Mouse (Mus musculus): Measurements from ENCODE around the gene Naa80. TPM values are rescaled to one million over a fixed set of nuclear protein-coding genes. Genes with fewer than 3 reads are reported as not detected.
"Not testable (repeated sequence)": the region's sequence is repeated elsewhere in the genome, so short reads cannot be mapped to it uniquely, and the experiment has no call there.

Naa80 gene
- polyA plus RNA-seq, 1 experiment = 46.3 TPM

DNA sequence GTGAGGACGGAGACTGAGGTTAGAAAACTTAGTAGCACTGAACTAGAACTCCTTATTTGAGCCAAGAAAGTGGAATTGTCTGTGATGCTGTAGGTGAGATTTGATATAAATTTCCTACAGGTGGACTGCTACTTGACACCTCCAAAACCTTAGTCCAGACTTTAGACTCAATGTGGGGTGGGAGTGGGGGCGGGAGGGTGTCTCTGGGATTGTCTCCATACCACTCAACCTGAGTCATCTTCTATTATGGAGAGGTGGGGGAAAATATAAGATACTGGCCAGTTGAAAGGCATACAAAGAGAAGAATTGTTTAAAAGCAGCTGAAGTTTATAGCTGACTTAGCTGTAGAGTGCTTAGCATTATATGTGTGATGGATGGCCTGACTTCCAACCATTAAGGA, 23.0 kb upstream of the Naa80 start:
- WGBS = 19% methylated on average over 2 of the region's 2 CpGs
- H3K27ac ChIP-seq (ENCODE audit: insufficient read depth, low read depth, low read length) = peak overlapping the region; percentile 98
- peaks cover 14% of the 10 kb centered on the region for H3K4me1 ChIP-seq (ENCODE audit: control insufficient read depth, insufficient read depth, insufficient read length, low read length)
- no peaks in the 10 kb centered on the region for H3K27me3 ChIP-seq (ENCODE audit: control insufficient read depth, insufficient read depth, low read length)
- TF ChIP-seq CTCF (IDR thresholded peaks at IDR 0.05; ENCODE audit: extremely low read depth, insufficient read length, insufficient replicate concordance, low read depth, low read length) (no peak), POLR2A (IDR thresholded peaks at IDR 0.05; ENCODE audit: low read depth, low read length) (no peak)
- H3K4me3 ChIP-seq (ENCODE audit: low read depth, low read length) = peak overlapping the region; percentile 79
- H3K36me3 ChIP-seq (ENCODE audit: control insufficient read depth, insufficient read depth, low read length) = peaks cover 35% of the 10 kb centered on the region

DNA sequence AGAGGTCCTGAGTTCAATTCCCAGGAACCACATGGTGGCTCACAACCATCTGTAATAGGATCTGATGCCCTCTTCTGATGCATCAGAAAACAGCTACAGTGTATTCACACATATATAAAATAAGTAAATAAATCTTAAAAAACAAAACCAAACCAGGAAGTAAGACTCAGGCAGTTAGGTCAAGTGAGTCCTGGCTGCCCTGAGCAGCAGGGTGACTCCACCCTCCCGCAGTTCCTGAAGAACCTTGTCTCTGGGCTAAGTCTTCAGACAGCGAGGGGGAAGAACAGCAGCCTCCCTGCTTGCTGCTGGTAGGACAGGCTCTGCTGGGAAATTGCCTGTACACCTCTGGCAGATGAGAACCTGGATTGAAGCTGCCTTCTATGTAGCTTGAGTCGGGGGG, 22.3 kb upstream of the Naa80 start:
- peaks cover 41% of the 10 kb centered on the region for H3K36me3 ChIP-seq (ENCODE audit: control insufficient read depth, insufficient read depth, low read length)
- peak overlapping the region; percentile 98 for H3K27ac ChIP-seq (ENCODE audit: insufficient read depth, low read depth, low read length)
- H3K4me1 ChIP-seq (ENCODE audit: control insufficient read depth, insufficient read depth, insufficient read length, low read length) = peaks cover 10% of the 10 kb centered on the region
- H3K27me3 ChIP-seq (ENCODE audit: control insufficient read depth, insufficient read depth, low read length) = no peaks in the 10 kb centered on the region
- 25% methylated on average over 3 of the region's 3 CpGs for WGBS
- peak overlapping the region; percentile 48 for H3K4me3 ChIP-seq (ENCODE audit: low read depth, low read length)
- no peak for TF ChIP-seq CTCF (IDR thresholded peaks at IDR 0.05; ENCODE audit: extremely low read depth, insufficient read length, insufficient replicate concordance, low read depth, low read length)
- TF ChIP-seq POLR2A (IDR thresholded peaks at IDR 0.05; ENCODE audit: low read depth, low read length) = peak; percentile 32; the same call in 1 of the 2 replicates

- WGBS = under 1% methylated on average over 46 of the region's 46 CpGs
- peak within 1 kb of the TSS; percentile 50 for H3K27ac ChIP-seq (ENCODE audit: insufficient read depth, low read depth, low read length)
- peaks cover 19% of the 10 kb centered on the region for H3K4me1 ChIP-seq (ENCODE audit: control insufficient read depth, insufficient read depth, insufficient read length, low read length)
- H3K36me3 ChIP-seq (ENCODE audit: control insufficient read depth, insufficient read depth, low read length) = peaks cover 47% of the 10 kb centered on the region
- peak; percentile 69 for TF ChIP-seq POLR2A (IDR thresholded peaks at IDR 0.05; ENCODE audit: low read depth, low read length)
- no peak for TF ChIP-seq CTCF (IDR thresholded peaks at IDR 0.05; ENCODE audit: extremely low read depth, insufficient read length, insufficient replicate concordance, low read depth, low read length)
- H3K4me3 ChIP-seq (ENCODE audit: low read depth, low read length) = peak within 1 kb of the TSS; percentile 90
- no peaks in the 10 kb centered on the region for H3K27me3 ChIP-seq (ENCODE audit: control insufficient read depth, insufficient read depth, low read length)
Observed at GRCm38 (mm10) chr9:107563029-107563581, 15.6 kb upstream of the Naa80 start, which contains the start of gene Tusc2. Gene Tusc2 (plus strand): TSS chr9:107563255.

- 45% methylated on average over 5 of the region's 5 CpGs for WGBS
- H3K27me3 ChIP-seq (ENCODE audit: control insufficient read depth, insufficient read depth, low read length) = not testable (repeated sequence)
- H3K4me3 ChIP-seq (ENCODE audit: low read depth, low read length) = peak overlapping the region; percentile 27
- peaks cover 25% of the 10 kb centered on the region for H3K36me3 ChIP-seq (ENCODE audit: control insufficient read depth, insufficient read depth, low read length)
- peaks cover 28% of the 10 kb centered on the region for H3K4me1 ChIP-seq (ENCODE audit: control insufficient read depth, insufficient read depth, insufficient read length, low read length)
- peak overlapping the region; percentile 99 for H3K27ac ChIP-seq (ENCODE audit: insufficient read depth, low read depth, low read length)
Observed at GRCm38 (mm10) chr9:107565556-107565955, 13.1 kb upstream of the Naa80 start.

DNA sequence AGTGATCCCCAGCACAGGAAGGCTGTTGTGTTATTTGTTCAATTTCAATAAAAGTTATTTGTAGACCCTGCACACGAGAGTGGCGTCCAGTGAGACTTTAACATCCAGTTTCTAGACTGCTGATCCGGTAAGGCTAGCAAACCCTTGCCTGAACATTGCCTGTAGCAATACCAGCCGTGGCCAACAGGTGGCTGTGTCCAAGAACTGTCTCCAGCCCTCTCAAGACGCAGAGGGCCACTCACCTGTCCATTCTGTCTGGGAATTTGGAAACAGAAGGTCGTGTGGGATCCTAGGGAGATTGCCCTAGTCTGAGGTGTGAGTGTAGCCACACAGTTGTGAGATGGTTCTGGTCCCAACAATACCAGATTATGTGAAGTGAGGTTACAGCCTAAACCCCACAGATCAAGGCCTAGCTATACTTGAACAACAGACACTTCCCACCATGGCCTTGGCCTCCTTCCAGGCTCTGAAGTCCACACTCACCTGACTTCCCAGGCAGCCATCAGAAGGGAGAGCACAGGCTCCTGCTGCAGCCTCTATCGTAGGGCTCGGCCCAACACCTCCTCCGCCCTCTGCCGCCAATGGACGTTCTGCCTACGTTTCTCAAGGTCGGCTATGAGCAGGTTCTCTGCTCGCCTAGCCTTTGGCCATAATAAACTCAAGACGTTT, 12.5 kb upstream of the Naa80 start:
- Histone ChIP-seq H3K27me3 (ENCODE audit: control insufficient read depth, insufficient read depth, low read length) (no peaks in the 10 kb centered on the region), H3K27ac (ENCODE audit: insufficient read depth, low read depth, low read length) (peak overlapping the region; percentile 99), H3K36me3 (ENCODE audit: control insufficient read depth, insufficient read depth, low read length) (peaks cover 19% of the 10 kb centered on the region), H3K4me1 (ENCODE audit: control insufficient read depth, insufficient read depth, insufficient read length, low read length) (peaks cover 32% of the 10 kb centered on the region), H3K4me3 (ENCODE audit: low read depth, low read length) (peak overlapping the region; percentile 42)
- 10% methylated on average over 15 of the region's 15 CpGs for WGBS
- TF ChIP-seq CTCF (IDR thresholded peaks at IDR 0.05; ENCODE audit: extremely low read depth, insufficient read length, insufficient replicate concordance, low read depth, low read length) = peak; percentile 85; the same call in 1 of the 2 replicates
- peak; percentile 37; the same call in 1 of the 2 replicates for TF ChIP-seq POLR2A (IDR thresholded peaks at IDR 0.05; ENCODE audit: low read depth, low read length)

DNA sequence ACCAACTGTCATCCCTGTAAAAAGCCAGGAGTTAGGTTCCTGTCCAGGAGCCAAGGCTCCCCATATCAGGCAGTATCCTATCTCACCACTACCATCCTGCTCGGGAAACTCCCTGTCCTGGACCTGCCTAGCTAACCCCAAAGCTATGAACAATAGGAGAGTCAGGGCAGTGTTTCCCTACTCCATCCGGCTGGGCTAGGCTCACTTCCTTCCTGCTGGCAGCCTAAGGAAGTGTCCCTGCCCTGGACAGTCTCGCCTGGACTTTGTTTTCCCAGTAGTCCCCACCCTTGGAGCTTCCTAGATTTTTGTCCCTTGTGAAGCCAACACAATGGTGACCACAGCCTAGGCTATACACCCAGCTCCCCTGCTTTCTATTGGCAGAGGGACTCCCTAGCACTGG, 11.8 kb upstream of the Naa80 start:
- TF ChIP-seq POLR2A (IDR thresholded peaks at IDR 0.05; ENCODE audit: low read depth, low read length) (peak; percentile 45; the same call in 1 of the 2 replicates), CTCF (IDR thresholded peaks at IDR 0.05; ENCODE audit: extremely low read depth, insufficient read length, insufficient replicate concordance, low read depth, low read length) (peak; percentile 47; the same call in 1 of the 2 replicates)
- Histone ChIP-seq H3K4me3 (ENCODE audit: low read depth, low read length) (peak overlapping the region; percentile 89), H3K27me3 (ENCODE audit: control insufficient read depth, insufficient read depth, low read length) (no peaks in the 10 kb centered on the region), H3K4me1 (ENCODE audit: control insufficient read depth, insufficient read depth, insufficient read length, low read length) (peaks cover 35% of the 10 kb centered on the region), H3K36me3 (ENCODE audit: control insufficient read depth, insufficient read depth, low read length) (peaks cover 12% of the 10 kb centered on the region), H3K27ac (ENCODE audit: insufficient read depth, low read depth, low read length) (peak overlapping the region; percentile 99)
- WGBS = 19% methylated on average over 3 of the region's 3 CpGs

DNA sequence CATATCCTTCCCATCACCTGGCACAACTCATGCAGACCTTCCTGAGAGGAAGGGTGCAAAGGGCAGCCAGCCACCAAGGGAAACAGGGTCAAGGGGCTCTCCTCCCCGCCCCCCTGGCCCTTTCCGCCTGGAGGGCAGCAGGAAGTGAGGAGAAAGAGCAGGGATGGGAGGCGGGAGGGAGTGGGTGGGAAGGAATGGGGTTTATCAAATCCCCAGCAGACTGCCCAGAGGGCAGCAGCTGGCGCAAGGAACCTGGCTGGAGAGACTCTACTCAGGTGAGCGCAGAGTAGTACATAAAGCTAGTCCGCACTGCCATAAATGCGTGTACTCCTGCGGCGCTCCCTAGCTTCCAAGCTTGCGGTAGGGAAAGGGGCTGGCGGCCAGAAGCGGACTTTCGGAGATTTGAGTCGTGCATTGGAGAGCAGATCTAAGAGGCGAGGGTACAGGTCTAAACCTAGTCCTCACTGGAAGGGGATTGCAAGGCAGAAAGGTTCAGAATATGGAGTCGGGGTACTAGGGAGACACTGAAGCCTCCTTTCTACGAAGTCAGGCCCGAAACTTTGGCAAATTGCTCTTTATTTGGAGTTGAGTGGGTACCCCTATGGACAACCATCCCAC, 10.9 kb upstream of the Naa80 start, which contains the start of gene Hyal2:
Hyal2 (plus strand) TSS at position 244 of the 618 bp plus-strand sequence.
- Histone ChIP-seq H3K4me1 (ENCODE audit: control insufficient read depth, insufficient read depth, insufficient read length, low read length) (peaks cover 39% of the 10 kb centered on the region), H3K27ac (ENCODE audit: insufficient read depth, low read depth, low read length) (peak within 1 kb of the TSS; percentile 99), H3K27me3 (ENCODE audit: control insufficient read depth, insufficient read depth, low read length) (no peaks in the 10 kb centered on the region), H3K4me3 (ENCODE audit: low read depth, low read length) (peak within 1 kb of the TSS; percentile 89), H3K36me3 (ENCODE audit: control insufficient read depth, insufficient read depth, low read length) (peaks cover 15% of the 10 kb centered on the region)
- 13% methylated on average over 18 of the region's 18 CpGs for WGBS
- TF ChIP-seq POLR2A (IDR thresholded peaks at IDR 0.05; ENCODE audit: low read depth, low read length) (peak; percentile 31; the same call in 1 of the 2 replicates), CTCF (IDR thresholded peaks at IDR 0.05; ENCODE audit: extremely low read depth, insufficient read length, insufficient replicate concordance, low read depth, low read length) (no peak)

Measured in small intestine, adult 2 months (tissue).